Mouse (Mus musculus): ENCODE results near the gene B230104I21Rik.

The B230104I21Rik gene

GRCm38 (mm10) chr4:154348197-154348786 is 12.4 kb downstream of the B230104I21Rik start:
- DNase-seq (ENCODE audit: low read depth, low spot score) = no peak

GRCm38 (mm10) chr4:154352246-154352645 is 16.3 kb downstream of the B230104I21Rik start:
- no peak for DNase-seq (ENCODE audit: low read depth, low spot score)

- DNase-seq (ENCODE audit: low read depth, low spot score) = no peak
Measured at GRCm38 (mm10) chr4:154355408-154355807, 19.5 kb downstream of the B230104I21Rik start.

GRCm38 (mm10) chr4:154358370-154358769 is 22.4 kb downstream of the B230104I21Rik start:
- no peak for DNase-seq (ENCODE audit: low read depth, low spot score)

- DNase-seq (ENCODE audit: low read depth, low spot score) = no peak
Measured at GRCm38 (mm10) chr4:154358816-154359215, 22.9 kb downstream of the B230104I21Rik start.

- DNase-seq (ENCODE audit: low read depth, low spot score) = no peak
Measured at GRCm38 (mm10) chr4:154359762-154360300, 23.9 kb downstream of the B230104I21Rik start.

- DNase-seq (ENCODE audit: low read depth, low spot score) = no peak
Measured at GRCm38 (mm10) chr4:154360441-154360840, 24.5 kb downstream of the B230104I21Rik start.

GRCm38 (mm10) chr4:154360850-154361249 is 24.9 kb downstream of the B230104I21Rik start:
- DNase-seq (ENCODE audit: low read depth, low spot score) = no peak

GRCm38 (mm10) chr4:154364752-154365151 is 28.8 kb downstream of the B230104I21Rik start:
- no peak for DNase-seq (ENCODE audit: low read depth, low spot score)

GRCm38 (mm10) chr4:154366836-154367235 is 30.9 kb downstream of the B230104I21Rik start:
- no peak for DNase-seq (ENCODE audit: low read depth, low spot score)

- DNase-seq (ENCODE audit: low read depth, low spot score) = no peak
Measured at GRCm38 (mm10) chr4:154369089-154369488, 33.2 kb downstream of the B230104I21Rik start.

- DNase-seq (ENCODE audit: low read depth, low spot score) = no peak
Measured at GRCm38 (mm10) chr4:154370841-154371240, 34.9 kb downstream of the B230104I21Rik start.

GRCm38 (mm10) chr4:154371542-154372247 is 35.8 kb downstream of the B230104I21Rik start:
- no peak for DNase-seq (ENCODE audit: low read depth, low spot score)

- DNase-seq (ENCODE audit: low read depth, low spot score) = no peak
Measured at GRCm38 (mm10) chr4:154375939-154376625, 40.2 kb downstream of the B230104I21Rik start.

GRCm38 (mm10) chr4:154378876-154379275 is 42.9 kb downstream of the B230104I21Rik start:
- no peak for DNase-seq (ENCODE audit: low read depth, low spot score)

- DNase-seq (ENCODE audit: low read depth, low spot score) = no peak
Measured at GRCm38 (mm10) chr4:154385208-154385607, 49.3 kb downstream of the B230104I21Rik start.

GRCm38 (mm10) chr4:154385918-154386317 is 50.0 kb downstream of the B230104I21Rik start:
- DNase-seq (ENCODE audit: low read depth, low spot score) = no peak

- DNase-seq (ENCODE audit: low read depth, low spot score) = no peak
Measured at GRCm38 (mm10) chr4:154386810-154387209, 50.9 kb downstream of the B230104I21Rik start.

GRCm38 (mm10) chr4:154389641-154390040 is 53.7 kb downstream of the B230104I21Rik start:
- DNase-seq (ENCODE audit: low read depth, low spot score) = no peak

GRCm38 (mm10) chr4:154390333-154391080 is 54.6 kb downstream of the B230104I21Rik start:
- DNase-seq (ENCODE audit: low read depth, low spot score) = no peak

GRCm38 (mm10) chr4:154392641-154393040 is 56.7 kb downstream of the B230104I21Rik start:
- no peak for DNase-seq (ENCODE audit: low read depth, low spot score)
